Mouse (Mus musculus) kidney, postnatal 25 days (tissue): ENCODE results near the gene Nkrf.

Experiments
- DNase-seq, 2 experiments: peaks; one replicate each; pipeline ENCODE4 v3.0.0; 2021; ENCODE audit warnings: mixed read lengths in 2 of 2

The Nkrf gene

GRCm38 (mm10) chrX:36852631-36853030 is 50.1 kb downstream of the Nkrf start:
- DNase-seq = no peak

- no peak for DNase-seq
Observed at GRCm38 (mm10) chrX:36847152-36847551, 55.5 kb downstream of the Nkrf start.

GRCm38 (mm10) chrX:36843346-36843990 is 59.2 kb downstream of the Nkrf start:
- no peak for DNase-seq

GRCm38 (mm10) chrX:36841698-36842097 is 61.0 kb downstream of the Nkrf start:
- DNase-seq = no peak

- peak; percentile 68 to 69 for DNase-seq
Observed at GRCm38 (mm10) chrX:36839391-36839790, 63.3 kb downstream of the Nkrf start.
